Comparison of ENCODE assay signal across 8 mouse cellular contexts in genomic region chr4:71291111-71291740, GRCm38 (mm10).
DNase-seq lines count a peak whose midpoint lies in the region; ATAC-seq lines count a peak whose summit lies in the region.
"Not testable (repeated sequence)": the region's sequence is repeated elsewhere in the genome, so short reads cannot be mapped to it uniquely, and the experiment has no call there.

No protein-coding gene starts in this region.

- not testable (repeated sequence) for H3K9me3 ChIP-seq in erythroblast, embryonic 14.5 days (ENCODE audit: control insufficient read depth, low read length); liver, embryonic 16.5 days (replicated peaks; ENCODE audit: control insufficient read depth, low read length)

- intact Hi-C loops in heart, postnatal 10 days (cut with DNase I), result not testable (repeated sequence)

- 55% methylated on average over 22 of the region's 22 CpGs for WGBS in liver, embryonic 16.5 days (ENCODE audit: insufficient replicate concordance)

- not testable (repeated sequence) for H3K36me3 ChIP-seq in erythroblast, embryonic 14.5 days (ENCODE audit: control insufficient read depth); liver, embryonic 16.5 days (ENCODE audit: control insufficient read depth, insufficient read depth)

- not testable (repeated sequence) for H3K9ac ChIP-seq in liver, embryonic 16.5 days (ENCODE audit: low read depth, low read length)

- peak overlapping the region; percentile 60 for H3K4me3 ChIP-seq in erythroblast, embryonic 14.5 days (replicated peaks)
- H3K4me3 ChIP-seq in liver, embryonic 16.5 days (ENCODE audit: low read depth, low read length), result peak overlapping the region; percentile 37

- H3K27ac ChIP-seq in liver, embryonic 16.5 days (ENCODE audit: low read length), result not testable (repeated sequence)

- peak; percentile 84 for ATAC-seq in activated CD4-positive, CD25-positive, alpha-beta regulatory T cell, adult 4 months
- ATAC-seq in liver, embryonic 16.5 days (ENCODE audit: low read depth), result peak; percentile 77
- ATAC-seq in megakaryocyte progenitor cell, adult 5-6 weeks (replicated peaks; ENCODE audit: poor library complexity), result peak; percentile 95

- peak overlapping the region; percentile 46 for H3K4me2 ChIP-seq in liver, embryonic 16.5 days (ENCODE audit: low read depth, low read length)

- not testable (repeated sequence) for H3K4me1 ChIP-seq in erythroblast, embryonic 14.5 days (ENCODE audit: control insufficient read depth); liver, embryonic 16.5 days (ENCODE audit: control insufficient read depth, low read depth, low read length)

- peak; percentile 12 for DNase-seq in 3134 (ENCODE audit: extremely low read depth, insufficient read length, low spot score)
- DNase-seq in heart, postnatal 10 days, result peak; percentile 23 to 36
- peak; percentile 14 to 31 for DNase-seq in kidney, postnatal 36 days
- DNase-seq in spleen, postnatal 36 days (ENCODE audit: low spot score in 2 of 2), result peak; percentile 78 to 79

- not testable (repeated sequence) for H3K27me3 ChIP-seq in erythroblast, embryonic 14.5 days (ENCODE audit: control insufficient read depth); liver, embryonic 16.5 days (ENCODE audit: control insufficient read depth, insufficient read depth, low read depth, low read length)

Comparison
In these comparisons a context has a peak if more than half of its experiments do, and no peak if none do; other contexts are left out.
1. DNase-seq: peak in every context shown above with its lines; median percentile 78 in spleen, postnatal 36 days; 30 in heart, postnatal 10 days; 22 in kidney, postnatal 36 days; 12 in 3134.